Mouse (Mus musculus) spleen, adult 2 months (tissue): ENCODE measurements around the gene E330017A01Rik. TPM values are rescaled to one million over a fixed set of nuclear protein-coding genes. Genes with fewer than 3 reads are reported as not detected.

ENCODE experiments used
- DNase-seq, 2 experiments: peaks; one replicate each; pipeline versions ENCODE4 v3.0.0 to v3.0.0-alpha.2; 2012 to 2021; ENCODE audit warnings: low spot score in 2 of 2, low read depth in 1 of 2
- H3K27ac ChIP-seq: fragments of 200-500 bp; 2 replicates; pipeline ENCODE4 v1.5.1; 2012; ENCODE audit warnings: low read length, inconsistent platforms; ENCODE audit not compliant: insufficient read depth
- H3K27me3 ChIP-seq: fragments of 200-500 bp; 2 replicates; pipeline ENCODE4 v1.6.1; 2012; ENCODE audit warnings: mild to moderate bottlenecking, moderate library complexity, low read length, inconsistent platforms; ENCODE audit not compliant: control insufficient read depth, insufficient read depth
- H3K36me3 ChIP-seq: fragments of 200-500 bp; 2 replicates; pipeline ENCODE4 v1.6.1; 2012; ENCODE audit warnings: mild to moderate bottlenecking, low read length, inconsistent platforms; ENCODE audit not compliant: control insufficient read depth, insufficient read depth
- H3K4me1 ChIP-seq: fragments of 200-500 bp; 2 replicates; pipeline ENCODE4 v1.6.1; 2011; ENCODE audit warnings: inconsistent platforms; ENCODE audit not compliant: control insufficient read depth, insufficient read depth, insufficient read length
- H3K4me3 ChIP-seq: fragments of 200-500 bp; 2 replicates; pipeline ENCODE4 v1.5.1; 2011; ENCODE audit warnings: mild to moderate bottlenecking, inconsistent platforms; ENCODE audit not compliant: insufficient read depth, insufficient read length; ENCODE audit errors: extremely low read depth
- CTCF ChIP-seq: fragments of 200-500 bp; IDR thresholded peaks from 2 replicates; pipeline ENCODE4 v1.5.1; 2011; ENCODE audit warnings: mild to moderate bottlenecking, inconsistent platforms; ENCODE audit not compliant: insufficient read depth, insufficient read length, insufficient replicate concordance; ENCODE audit errors: extremely low read depth
- POLR2A ChIP-seq: fragments of 200-500 bp; IDR thresholded peaks from 2 replicates; pipeline ENCODE4 v1.6.1; 2011; ENCODE audit warnings: low read depth, low read length, inconsistent platforms
- WGBS: fragments of 180-500 bp; shearing (Covaris S2); methylation state at CpG from one replicate; pipeline ENCODE4 v1.1.7; 2018; 5-methylcytosine and 5-hydroxymethylcytosine counted together
- polyA plus RNA-seq: library from polyadenylated mRNA; depleted of rRNA; stranded (reverse); fragments of >200 nt; gene quantifications from 2 replicates; pipeline ENCODE4 v1.2.3, GENCODE M21; 2012

Gene E330017A01Rik
- polyA plus RNA-seq, 1 experiment, result not detected

GRCm38 (mm10) chr16:58627597-58628335 is 10.8 kb downstream of the E330017A01Rik start:
- TF ChIP-seq CTCF (no peak), POLR2A (no peak)

GRCm38 (mm10) chr16:58623944-58624343 is 14.6 kb downstream of the E330017A01Rik start:
- WGBS, result 78% methylated on average over 6 of the region's 6 CpGs
- no peak overlapping the region for H3K4me3 ChIP-seq
- H3K36me3 ChIP-seq, result no peaks in the 10 kb centered on the region
- TF ChIP-seq POLR2A, result no peak
- TF ChIP-seq CTCF, result peak; percentile 5; the same call in 1 of the 2 replicates
- no peak overlapping the region for H3K27ac ChIP-seq
- no peaks in the 10 kb centered on the region for H3K27me3 ChIP-seq
- DNase-seq, result peak in 1 of 2 experiments; percentile 15
- H3K4me1 ChIP-seq, result no peaks in the 10 kb centered on the region

More at GRCm38 (mm10) chr16:58627597-58628335, 10.8 kb downstream of the E330017A01Rik start:
- H3K4me1 ChIP-seq, result no peaks in the 10 kb centered on the region
- no peak overlapping the region for H3K4me3 ChIP-seq
- H3K27ac ChIP-seq, result no peak overlapping the region
- 89% methylated on average over 4 of the region's 4 CpGs for WGBS
- H3K27me3 ChIP-seq, result no peaks in the 10 kb centered on the region
- no peak for DNase-seq
- no peaks in the 10 kb centered on the region for H3K36me3 ChIP-seq

DNA sequence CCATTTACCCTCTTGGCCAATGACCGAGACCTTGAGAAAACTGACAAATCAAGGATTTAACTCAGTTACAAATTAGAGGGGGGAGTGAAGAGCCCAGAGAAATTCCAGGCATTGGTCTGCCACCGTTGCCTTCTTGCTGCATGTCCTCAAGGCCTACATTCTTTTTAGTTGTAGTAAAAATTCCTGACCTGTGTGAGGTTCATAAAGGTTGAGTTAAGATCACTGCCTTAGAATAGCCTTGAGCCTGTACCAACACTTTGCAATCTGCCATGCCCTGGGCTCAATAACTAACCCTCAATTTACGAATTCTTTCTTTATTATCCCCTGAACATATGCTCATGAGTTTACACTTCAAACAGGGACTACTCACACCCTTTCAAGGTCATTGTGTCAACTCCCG is 15.4 kb downstream of the E330017A01Rik start:
- WGBS, result 91% methylated on average over 4 of the region's 4 CpGs
- no peak for DNase-seq
- Histone ChIP-seq H3K4me3 (no peak overlapping the region), H3K27me3 (no peaks in the 10 kb centered on the region), H3K4me1 (no peaks in the 10 kb centered on the region), H3K27ac (no peak overlapping the region), H3K36me3 (no peaks in the 10 kb centered on the region)
- TF ChIP-seq POLR2A, result no peak
- no peak for TF ChIP-seq CTCF

- H3K4me1 ChIP-seq, result no peaks in the 10 kb centered on the region
- TF ChIP-seq CTCF (no peak), POLR2A (no peak)
- no peaks in the 10 kb centered on the region for H3K27me3 ChIP-seq
- H3K27ac ChIP-seq, result no peak overlapping the region
- H3K36me3 ChIP-seq, result no peaks in the 10 kb centered on the region
- WGBS, result 94% methylated on average over 3 of the region's 3 CpGs
- DNase-seq, result no peak
- H3K4me3 ChIP-seq, result no peak overlapping the region
Measured at GRCm38 (mm10) chr16:58622377-58622776, 16.2 kb downstream of the E330017A01Rik start.

DNA sequence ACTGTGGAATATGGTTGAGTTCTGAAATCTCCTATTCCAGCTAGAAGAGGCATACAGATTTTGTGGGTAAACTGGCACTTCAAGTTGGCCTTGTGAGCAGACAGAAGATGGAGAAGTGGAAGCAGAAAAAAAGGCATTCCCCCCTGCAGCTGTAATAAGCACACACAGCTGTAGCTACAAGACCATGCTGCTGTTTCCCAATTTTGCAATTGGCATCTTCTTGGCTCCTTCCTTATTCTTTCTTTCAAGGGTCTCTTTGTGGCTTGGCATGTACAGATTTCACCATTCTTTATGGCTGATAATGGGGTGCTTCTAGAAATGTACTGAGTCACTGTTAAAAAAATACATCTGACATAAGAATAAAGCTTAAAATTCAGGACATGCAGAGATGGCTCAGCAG is 21.2 kb downstream of the E330017A01Rik start:
- Histone ChIP-seq H3K4me3 (no peak overlapping the region), H3K27me3 (no peaks in the 10 kb centered on the region), H3K36me3 (no peaks in the 10 kb centered on the region), H3K4me1 (no peaks in the 10 kb centered on the region), H3K27ac (no peak overlapping the region)
- no peak for TF ChIP-seq CTCF
- no peak for TF ChIP-seq POLR2A
- no peak for DNase-seq

DNA sequence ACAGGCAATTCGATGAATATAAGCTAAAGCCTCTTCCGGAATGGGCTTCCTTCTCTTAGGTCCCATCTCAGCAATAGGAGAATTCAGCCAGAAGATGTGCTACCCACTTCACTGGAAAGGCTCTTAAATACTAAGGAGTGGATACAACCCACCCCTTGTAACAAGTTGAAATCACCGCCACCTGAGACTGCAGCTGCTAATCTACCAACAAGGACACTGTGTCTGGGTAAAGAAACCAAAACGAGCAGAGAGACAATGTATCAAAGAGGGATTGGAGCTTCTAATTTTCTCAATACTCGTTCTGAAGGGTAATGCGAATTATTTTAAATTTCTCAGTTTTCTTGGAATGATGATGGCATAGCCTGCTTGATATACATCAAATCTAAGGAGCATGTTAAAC is 21.7 kb downstream of the E330017A01Rik start, which contains the start of gene Gm813:
Gene Gm813 (minus strand): TSS at position 101 of the 400 bp plus-strand sequence.
- DNase-seq, result no peak
- no peak within 1 kb of the TSS for H3K27ac ChIP-seq
- no peaks in the 10 kb centered on the region for H3K36me3 ChIP-seq
- 87% methylated on average over 6 of the region's 6 CpGs for WGBS
- H3K27me3 ChIP-seq, result no peaks in the 10 kb centered on the region
- TF ChIP-seq POLR2A (no peak), CTCF (no peak)
- H3K4me1 ChIP-seq, result no peaks in the 10 kb centered on the region
- no peak within 1 kb of the TSS for H3K4me3 ChIP-seq

- no peak overlapping the region for H3K27ac ChIP-seq
- no peaks in the 10 kb centered on the region for H3K27me3 ChIP-seq
- H3K4me3 ChIP-seq, result no peak overlapping the region
- no peak for TF ChIP-seq POLR2A
- TF ChIP-seq CTCF, result no peak
- WGBS, result 38% methylated on average over 3 of the region's 3 CpGs
- no peaks in the 10 kb centered on the region for H3K36me3 ChIP-seq
- no peaks in the 10 kb centered on the region for H3K4me1 ChIP-seq
- DNase-seq, result no peak
Measured at GRCm38 (mm10) chr16:58612969-58613368, 25.6 kb downstream of the E330017A01Rik start.
